8 mouse cellular contexts compared by ENCODE assay signal in genomic region chr13:96388042-96388888, GRCm38 (mm10). TPM values are rescaled to one million over a fixed set of nuclear protein-coding genes. Genes with fewer than 3 reads are reported as not detected.
A peak's percentile ranks its signal among the peaks of the same experiment; 100 is the strongest.
DNase-seq lines count a peak whose midpoint lies in the region; ATAC-seq lines count a peak whose summit lies in the region.

Gene Poc5, plus strand, starts transcription at chr13:96388294.

- peaks cover 9% of the 10 kb centered on the region for H3K4me1 ChIP-seq in lung, embryonic 16.5 days (replicated peaks; ENCODE audit: control insufficient read depth, insufficient read depth, low read length)

- no peaks in the 10 kb centered on the region for H3K27me3 ChIP-seq in lung, embryonic 16.5 days (ENCODE audit: control insufficient read depth, insufficient read depth, low read depth, low read length)

- peak within 1 kb of the TSS; percentile 80; the same call in 1 of the 2 replicates for H3K27ac ChIP-seq in lung, embryonic 16.5 days (ENCODE audit: low read length)

- H3K4me2 ChIP-seq in lung, embryonic 16.5 days (ENCODE audit: low read depth, low read length) = peak within 1 kb of the TSS; percentile 78

- DNase-seq in MEL-GATA-1-ER (ENCODE audit: extremely low read depth, low read depth) = peak; percentile 97
- DNase-seq in cerebellum, adult 8-10 months = peak; percentile 100
- DNase-seq in forelimb bud, embryonic 11.5 days (ENCODE audit: low read depth, low spot score) = peak; percentile 99
- DNase-seq in layer of hippocampus, adult 9-10 months (ENCODE audit: low spot score) = peak; percentile 100
- DNase-seq in ovary, postnatal 10 days (ENCODE audit: low spot score) = peak; percentile 99
- peak; percentile 97 to 98 for DNase-seq in thymus, postnatal 10 days (ENCODE audit: low spot score in 2 of 2)

- H3K4me3 ChIP-seq in lung, embryonic 16.5 days (ENCODE audit: low read length) = peak within 1 kb of the TSS; percentile 95

- H3K36me3 ChIP-seq in lung, embryonic 16.5 days (ENCODE audit: control insufficient read depth, insufficient read depth, low read length) = peaks cover 15% of the 10 kb centered on the region

- under 1% methylated on average over 44 of the region's 44 CpGs for WGBS in lung, embryonic 16.5 days

- H3K9ac ChIP-seq in lung, embryonic 16.5 days (ENCODE audit: low read length) = peak within 1 kb of the TSS; percentile 89

- peak; percentile 98 for ATAC-seq in hematopoietic stem cell, adult 5-6 weeks (replicated peaks in 1 of 2; ENCODE audit: insufficient read depth in 1 of 2, low FRiP score in 2 of 2, low TSS enrichment in 1 of 2, low read depth in 1 of 2, poor library complexity in 2 of 2, severe bottlenecking in 2 of 2)
- peak; percentile 100 for ATAC-seq in lung, embryonic 16.5 days (ENCODE audit: low read depth)

- no peaks in the 10 kb centered on the region; the same call in 1 of the 2 replicates for H3K9me3 ChIP-seq in lung, embryonic 16.5 days (ENCODE audit: control insufficient read depth, low read length)

RNA-seq across cellular contexts. Expression of gene Poc5, which starts in this region (rescaled TPM):
- 14.8 and 15.0 TPM in 2 replicates for total RNA-seq in hematopoietic stem cell, adult 5-6 weeks (2017)
- polyA plus RNA-seq in lung, embryonic 16.5 days (2015; fragmentation: Nextera tagmentation; extraction: Ambion mirVana) = 16.7 and 20.4 TPM in 2 replicates

Comparison
In these comparisons a context has a peak if more than half of its experiments do, and no peak if none do; other contexts are left out.
1. Peak in every context shown above with its lines: DNase-seq, ATAC-seq, H3K4me3 ChIP-seq and H3K27ac ChIP-seq.